Mouse (Mus musculus) CH12.LX (cell line): ENCODE data around the gene A230050P20Rik. TPM values are rescaled to one million over a fixed set of nuclear protein-coding genes. Genes with fewer than 3 reads are reported as not detected.
A peak's percentile ranks its signal among the peaks of the same experiment; 100 is the strongest.

Source experiments
- DNase-seq: peaks from one replicate; pipeline ENCODE4 v3.0.0-alpha.2; 2013; ENCODE audit errors: extremely low read depth
- H3K27ac ChIP-seq: 2 replicates; pipeline ENCODE4 v1.5.1; 2012; ENCODE audit warnings: low read depth, mild to moderate bottlenecking, control low read depth, moderate library complexity; ENCODE audit not compliant: insufficient read depth
- H3K27me3 ChIP-seq: replicated peaks from 2 replicates; pipeline ENCODE3; 2012; ENCODE audit warnings: inconsistent platforms
- H3K36me3 ChIP-seq, 2 experiments: replicated peaks in 1 of 2; 2 replicates each; pipeline versions ENCODE3 to v1.6.1; 2012; ENCODE audit warnings: inconsistent platforms in 1 of 2, low read length in 1 of 2, mild to moderate bottlenecking in 1 of 2, mixed read lengths in 1 of 2, moderate library complexity in 1 of 2; ENCODE audit not compliant: control insufficient read depth in 1 of 2, insufficient read depth in 1 of 2
- H3K4me1 ChIP-seq, 2 experiments: 2 replicates each; pipeline ENCODE4 v1.6.1; 2012; ENCODE audit warnings: inconsistent platforms in 1 of 2, moderate library complexity in 1 of 2; ENCODE audit not compliant: insufficient read depth in 2 of 2, control insufficient read depth in 1 of 2
- H3K4me2 ChIP-seq: 2 replicates; pipeline ENCODE4 v1.6.1; 2012; ENCODE audit warnings: low read depth, mild to moderate bottlenecking, control low read depth; ENCODE audit not compliant: poor library complexity, insufficient read depth, severe bottlenecking
- H3K4me3 ChIP-seq, 3 experiments: fragments of 150-350 bp in 1 of 3; sonication (generic) in 1 of 3; replicated peaks in 1 of 3; 2 replicates each; pipeline versions ENCODE3 to v1.5.1; 2011 to 2012; ENCODE audit warnings: low read depth in 2 of 3, low read length in 2 of 3, mild to moderate bottlenecking in 2 of 3, moderate library complexity in 2 of 3, control low read depth in 1 of 3, improper control_type of control experiment in 1 of 3, inconsistent platforms in 1 of 3, mixed read lengths in 1 of 3; ENCODE audit not compliant: poor library complexity in 1 of 3
- H3K79me2 ChIP-seq: replicated peaks from 2 replicates; pipeline ENCODE4 v1.6.1; 2012; ENCODE audit warnings: mild to moderate bottlenecking, moderate library complexity; ENCODE audit not compliant: control insufficient read depth, poor library complexity, insufficient read depth, severe bottlenecking; ENCODE audit errors: extremely low read depth
- H3K9ac ChIP-seq: 2 replicates; pipeline ENCODE4 v1.6.1; 2012; ENCODE audit warnings: low read depth, mild to moderate bottlenecking, control low read depth, moderate library complexity; ENCODE audit not compliant: insufficient read depth
- H3K9me3 ChIP-seq: replicated peaks from 2 replicates; pipeline ENCODE3; 2012; ENCODE audit warnings: low read length, inconsistent platforms, mixed read lengths
- BHLHE40 ChIP-seq: IDR thresholded peaks from 2 replicates; pipeline ENCODE4 v1.6.1; 2011; ENCODE audit warnings: mild to moderate bottlenecking, low read depth, low read length, improper control_type of control experiment
- CTCF ChIP-seq, 2 experiments: IDR thresholded peaks in 1 of 2; conservative IDR thresholded peaks in 1 of 2; 2 replicates each; pipeline ENCODE4 v1.5.1; 2011 to 2012; ENCODE audit warnings: low read depth in 2 of 2, low read length in 2 of 2, improper control_type of control experiment in 1 of 2, inconsistent platforms in 1 of 2, mild to moderate bottlenecking in 1 of 2, moderate library complexity in 1 of 2
- IRF4 ChIP-seq: IDR thresholded peaks from 2 replicates; pipeline ENCODE4 v1.6.1; 2014; ENCODE audit warnings: low read depth, mild to moderate bottlenecking, inconsistent platforms, low read length, improper control_type of control experiment
- JUN ChIP-seq: IDR thresholded peaks from 2 replicates; pipeline ENCODE4 v1.6.1; 2011; ENCODE audit warnings: low read depth, mild to moderate bottlenecking, low read length, improper control_type of control experiment, moderate library complexity; ENCODE audit not compliant: insufficient read depth
- KAT2A ChIP-seq: IDR thresholded peaks from 2 replicates; pipeline ENCODE4 v1.6.1; 2012; ENCODE audit warnings: low read length, improper control_type of control experiment, inconsistent platforms; ENCODE audit not compliant: insufficient replicate concordance
- MEF2A ChIP-seq: IDR thresholded peaks from 2 replicates; pipeline ENCODE4 v1.6.1; 2014; ENCODE audit warnings: low read depth, mild to moderate bottlenecking, inconsistent platforms, low read length, improper control_type of control experiment, borderline replicate concordance
- NELFE ChIP-seq: IDR thresholded peaks from 2 replicates; pipeline ENCODE4 v1.6.1; 2011; ENCODE audit warnings: low read depth, low read length, improper control_type of control experiment
- NRF1 ChIP-seq: IDR thresholded peaks from 2 replicates; pipeline ENCODE4 v1.6.1; 2014; ENCODE audit warnings: low read depth, mild to moderate bottlenecking, inconsistent platforms, low read length, improper control_type of control experiment, moderate library complexity
- PAX5 ChIP-seq: IDR thresholded peaks from 2 replicates; pipeline ENCODE4 v1.6.1; 2012; ENCODE audit warnings: low read length, inconsistent platforms, mixed read lengths
- POLR2AphosphoS2 ChIP-seq: IDR thresholded peaks from 2 replicates; pipeline ENCODE4 v1.6.1; 2011; ENCODE audit warnings: low read depth, low read length, improper control_type of control experiment
- SIN3A ChIP-seq: IDR thresholded peaks from 2 replicates; pipeline ENCODE4 v1.6.1; 2012; ENCODE audit warnings: low read length, improper control_type of control experiment, inconsistent platforms
- TCF12 ChIP-seq: IDR thresholded peaks from 2 replicates; pipeline ENCODE4 v1.6.1; 2014; ENCODE audit warnings: low read depth, mild to moderate bottlenecking, inconsistent platforms, low read length, improper control_type of control experiment
- UBTF ChIP-seq: IDR thresholded peaks from 2 replicates; pipeline ENCODE4 v1.6.1; 2012; ENCODE audit warnings: low read depth, mild to moderate bottlenecking, inconsistent platforms, low read length, improper control_type of control experiment, moderate library complexity
- ZNF384 ChIP-seq: IDR thresholded peaks from 2 replicates; pipeline ENCODE4 v1.6.1; 2012; ENCODE audit warnings: low read depth, low read length, improper control_type of control experiment, inconsistent platforms
- dilution Hi-C: fragments of 300-500 bp; cut with MboI; formaldehyde crosslinking; loops from 2 replicates; pipeline ENCODE4 v1.14.3; 2020; ENCODE audit warnings: low sequenced_read_pairs; ENCODE audit not compliant: extremely low pct_unique_long_range_greater_than_20kb, extremely low pct_ligation_motif_present
- in situ Hi-C: fragments of 300-500 bp; cut with MboI; formaldehyde crosslinking; loops from 3 replicates; pipeline ENCODE4 v1.14.3; 2019; ENCODE audit warnings: low sequenced_read_pairs, low pct_ligation_motif_present, low pct_unique_long_range_greater_than_20kb, mixed read lengths
- polyA plus RNA-seq: library from polyadenylated mRNA; unstranded; fragments of >175 nt; gene quantifications from 2 replicates; pipeline ENCODE4 v1.2.1, GENCODE M21; 2012; ENCODE audit warnings: low read depth; ENCODE audit not compliant: insufficient read length
- total RNA-seq, 2 experiments: library from RNA; depleted of rRNA; stranded (reverse); fragments of 300-350 nt in 1 of 2; fragments of >200 nt in 1 of 2; gene quantifications; 2 replicates each; pipeline ENCODE4 v1.2.3; 2012 to 2014

The A230050P20Rik gene
- total and polyA plus RNA-seq, 3 experiments = 3.3 to 25.2 (median 11.0) TPM

DNA sequence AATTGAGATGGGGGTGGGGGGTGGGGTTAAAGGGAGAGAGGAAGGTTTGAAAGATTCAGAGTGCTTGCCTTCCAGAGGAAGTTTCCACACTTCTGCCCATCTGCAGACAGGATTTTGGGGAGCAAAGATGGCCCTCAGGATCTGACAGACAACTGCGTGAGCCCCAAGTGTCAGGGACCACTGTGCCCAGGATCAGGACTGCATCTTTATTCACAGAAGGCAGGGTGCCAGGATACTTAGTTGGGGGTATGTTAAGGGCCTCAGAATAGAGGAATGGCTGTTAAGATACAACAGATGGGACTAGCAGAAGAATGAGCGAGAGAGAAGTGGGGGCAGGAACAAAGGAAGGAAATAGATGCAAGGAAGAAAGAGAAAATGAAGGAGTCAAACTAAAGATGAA is 18.1 kb downstream of the A230050P20Rik start:
- Histone ChIP-seq H3K9ac (no peak overlapping the region), H3K27me3 (no peaks in the 10 kb centered on the region), H3K4me1 (peaks cover 5 to 32% of the 10 kb centered on the region in 2 experiments), H3K4me2 (no peak overlapping the region), H3K9me3 (peaks cover 5% of the 10 kb centered on the region), H3K4me3 (no peak overlapping the region), H3K36me3 (peaks cover 24 to 25% of the 10 kb centered on the region in 2 experiments), H3K79me2 (peaks cover 24% of the 10 kb centered on the region), H3K27ac (no peak overlapping the region)
- TF ChIP-seq BHLHE40 = no peak
- no peak for TF ChIP-seq ZNF384
- TF ChIP-seq PAX5 = no peak
- no peak for TF ChIP-seq NELFE
- no peak for TF ChIP-seq MEF2A
- no peak for TF ChIP-seq NRF1
- no peak for TF ChIP-seq POLR2AphosphoS2
- TF ChIP-seq SIN3A = no peak
- TF ChIP-seq TCF12 = no peak
- TF ChIP-seq JUN = no peak
- TF ChIP-seq KAT2A = no peak
- dilution Hi-C loops = no loop called here
- in situ Hi-C loops = loop anchor here (10.0 kb wide), 1 partner anchor 258 kb away; the partner anchor contains the start of gene Cdc37
- DNase-seq = no peak

DNA sequence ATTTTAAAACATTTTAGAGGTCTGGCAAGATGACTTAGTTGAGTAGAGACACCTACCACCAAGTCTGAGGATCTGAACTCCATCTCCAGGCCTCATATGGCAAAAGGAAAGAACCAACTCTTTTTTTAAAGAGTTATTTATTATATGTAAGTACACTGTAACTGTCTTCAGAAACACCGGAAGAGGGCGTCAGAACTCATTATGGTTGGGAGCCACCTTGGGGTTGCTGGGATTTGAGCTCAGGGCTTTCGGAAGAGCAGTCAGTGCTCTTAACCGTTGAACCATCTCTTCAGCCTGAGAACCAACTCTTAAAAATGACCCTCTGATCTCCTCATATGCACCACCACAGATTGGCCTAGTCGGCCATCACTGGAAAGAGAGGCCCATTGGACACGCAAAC is 18.7 kb downstream of the A230050P20Rik start:
- peak in 1 of 2 experiments; percentile 23; a peak in 2 of 4 replicates for TF ChIP-seq CTCF (conservative IDR thresholded peaks at IDR 0.05 in 1 of 2, IDR thresholded peaks at IDR 0.05 in 1 of 2; ENCODE audit: low read depth in 2 of 2, low read length in 2 of 2)
- no peak for TF ChIP-seq UBTF
- TF ChIP-seq IRF4 = no peak
- peaks cover 5 to 38% of the 10 kb centered on the region in 2 experiments for H3K4me1 ChIP-seq
- H3K27ac ChIP-seq = no peak overlapping the region
- H3K9ac ChIP-seq = peak overlapping the region; percentile 71
- dilution Hi-C loops = no loop called here
- H3K4me3 ChIP-seq = no peak overlapping the region
- in situ Hi-C loops = loop anchor here (10.0 kb wide), 1 partner anchor 258 kb away; the partner anchor contains the start of gene Cdc37
- H3K79me2 ChIP-seq = peaks cover 24% of the 10 kb centered on the region
- no peak for DNase-seq
- H3K27me3 ChIP-seq = no peaks in the 10 kb centered on the region
- peaks cover 5% of the 10 kb centered on the region for H3K9me3 ChIP-seq
- H3K4me2 ChIP-seq = peak overlapping the region; percentile 18; the same call in 1 of the 2 replicates
- H3K36me3 ChIP-seq = peaks cover 30 to 31% of the 10 kb centered on the region in 2 experiments
